Mouse (Mus musculus): ENCODE measurements around the gene Clstn2. TPM values are rescaled to one million over a fixed set of nuclear protein-coding genes. Genes with fewer than 3 reads are reported as not detected.

Clstn2 gene
- polyA plus RNA-seq, 1 experiment, result 0.27 TPM

GRCm38 (mm10) chr9:98030715-98031114, 2.3 kb downstream of the Clstn2 start:
- Histone ChIP-seq H3K36me3 (ENCODE audit: control insufficient read depth, insufficient read depth, low read length) (no peaks in the 10 kb centered on the region), H3K4me1 (ENCODE audit: control insufficient read depth, insufficient read depth, insufficient read length, low read length) (peaks cover 5% of the 10 kb centered on the region), H3K27ac (ENCODE audit: insufficient read depth, low read depth, low read length) (no peak overlapping the region), H3K4me3 (ENCODE audit: low read depth, low read length) (no peak overlapping the region), H3K27me3 (ENCODE audit: control insufficient read depth, insufficient read depth, low read length) (peaks cover 20% of the 10 kb centered on the region)
- 11% methylated on average over 2 of the region's 2 CpGs for WGBS
- TF ChIP-seq POLR2A (IDR thresholded peaks at IDR 0.05; ENCODE audit: low read depth, low read length) (no peak), CTCF (IDR thresholded peaks at IDR 0.05; ENCODE audit: extremely low read depth, insufficient read length, insufficient replicate concordance, low read depth, low read length) (no peak)

DNA sequence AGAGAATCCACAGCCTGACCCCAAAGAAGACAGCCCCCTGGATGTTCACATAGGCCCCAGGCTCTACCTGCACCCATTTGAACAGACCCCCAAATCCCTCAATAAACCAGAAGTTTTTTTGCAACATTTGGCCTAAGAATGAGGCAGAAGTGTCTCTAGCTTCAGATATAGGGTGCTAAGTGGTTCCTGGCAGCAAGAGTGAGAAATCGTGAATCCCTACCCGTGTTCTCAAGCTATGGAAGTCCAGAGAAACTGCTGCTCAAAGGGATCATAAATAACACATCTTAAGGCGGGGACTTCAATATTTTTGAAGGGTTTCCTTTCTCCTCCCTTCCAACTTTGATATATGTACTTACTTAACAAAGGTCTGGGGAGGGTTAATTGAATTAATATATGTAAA, 7.4 kb downstream of the Clstn2 start:
- 71% methylated on average over 3 of the region's 3 CpGs for WGBS
- H3K4me1 ChIP-seq (ENCODE audit: control insufficient read depth, insufficient read depth, insufficient read length, low read length), result no peaks in the 10 kb centered on the region
- H3K4me3 ChIP-seq (ENCODE audit: low read depth, low read length), result no peak overlapping the region
- no peaks in the 10 kb centered on the region for H3K27me3 ChIP-seq (ENCODE audit: control insufficient read depth, insufficient read depth, low read length)
- H3K36me3 ChIP-seq (ENCODE audit: control insufficient read depth, insufficient read depth, low read length), result no peaks in the 10 kb centered on the region
- no peak for TF ChIP-seq CTCF (IDR thresholded peaks at IDR 0.05; ENCODE audit: extremely low read depth, insufficient read length, insufficient replicate concordance, low read depth, low read length)
- TF ChIP-seq POLR2A (IDR thresholded peaks at IDR 0.05; ENCODE audit: low read depth, low read length), result no peak
- no peak overlapping the region for H3K27ac ChIP-seq (ENCODE audit: insufficient read depth, low read depth, low read length)

GRCm38 (mm10) chr9:98023069-98023468, 9.9 kb downstream of the Clstn2 start:
- H3K4me3 ChIP-seq (ENCODE audit: low read depth, low read length), result no peak overlapping the region
- H3K27me3 ChIP-seq (ENCODE audit: control insufficient read depth, insufficient read depth, low read length), result no peaks in the 10 kb centered on the region
- no peaks in the 10 kb centered on the region for H3K36me3 ChIP-seq (ENCODE audit: control insufficient read depth, insufficient read depth, low read length)
- no peaks in the 10 kb centered on the region for H3K4me1 ChIP-seq (ENCODE audit: control insufficient read depth, insufficient read depth, insufficient read length, low read length)
- no peak for TF ChIP-seq POLR2A (IDR thresholded peaks at IDR 0.05; ENCODE audit: low read depth, low read length)
- no peak for TF ChIP-seq CTCF (IDR thresholded peaks at IDR 0.05; ENCODE audit: extremely low read depth, insufficient read length, insufficient replicate concordance, low read depth, low read length)
- 69% methylated on average over 11 of the region's 11 CpGs for WGBS
- no peak overlapping the region for H3K27ac ChIP-seq (ENCODE audit: insufficient read depth, low read depth, low read length)

DNA sequence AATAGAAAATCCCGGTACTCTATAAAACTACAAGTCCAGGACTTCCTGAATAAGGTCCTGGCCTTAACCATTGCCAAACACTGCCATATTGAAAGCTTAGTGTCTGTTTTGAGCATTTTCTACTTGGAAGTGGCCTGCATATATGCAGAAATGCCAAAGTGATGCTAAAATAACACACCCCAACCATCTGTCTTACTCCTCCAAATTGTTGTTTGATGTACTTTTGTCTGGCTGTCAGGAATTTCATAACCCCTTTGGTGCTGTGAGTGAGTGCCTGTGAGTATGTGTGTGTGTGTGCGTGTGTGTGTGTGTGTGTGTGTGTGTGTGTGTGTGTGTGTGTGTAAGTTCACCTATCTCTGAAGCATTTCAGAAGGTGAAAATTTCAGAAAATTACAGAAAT, 13.1 kb downstream of the Clstn2 start:
- TF ChIP-seq CTCF (IDR thresholded peaks at IDR 0.05; ENCODE audit: extremely low read depth, insufficient read length, insufficient replicate concordance, low read depth, low read length), result no peak
- Histone ChIP-seq H3K36me3 (ENCODE audit: control insufficient read depth, insufficient read depth, low read length) (no peaks in the 10 kb centered on the region), H3K4me3 (ENCODE audit: low read depth, low read length) (no peak overlapping the region), H3K4me1 (ENCODE audit: control insufficient read depth, insufficient read depth, insufficient read length, low read length) (no peaks in the 10 kb centered on the region; the same call in 1 of the 2 replicates), H3K27ac (ENCODE audit: insufficient read depth, low read depth, low read length) (no peak overlapping the region), H3K27me3 (ENCODE audit: control insufficient read depth, insufficient read depth, low read length) (no peaks in the 10 kb centered on the region)
- 80% methylated on average over 2 of the region's 2 CpGs for WGBS

- Histone ChIP-seq H3K4me3 (ENCODE audit: low read depth, low read length) (no peak overlapping the region), H3K4me1 (ENCODE audit: control insufficient read depth, insufficient read depth, insufficient read length, low read length) (no peaks in the 10 kb centered on the region; the same call in 1 of the 2 replicates), H3K36me3 (ENCODE audit: control insufficient read depth, insufficient read depth, low read length) (no peaks in the 10 kb centered on the region), H3K27me3 (ENCODE audit: control insufficient read depth, insufficient read depth, low read length) (no peaks in the 10 kb centered on the region), H3K27ac (ENCODE audit: insufficient read depth, low read depth, low read length) (no peak overlapping the region)
- 80% methylated on average over 5 of the region's 5 CpGs for WGBS
- TF ChIP-seq POLR2A (IDR thresholded peaks at IDR 0.05; ENCODE audit: low read depth, low read length) (no peak), CTCF (IDR thresholded peaks at IDR 0.05; ENCODE audit: extremely low read depth, insufficient read length, insufficient replicate concordance, low read depth, low read length) (no peak)
Measured at GRCm38 (mm10) chr9:98018687-98019086, 14.3 kb downstream of the Clstn2 start.

- TF ChIP-seq POLR2A (IDR thresholded peaks at IDR 0.05; ENCODE audit: low read depth, low read length) (no peak), CTCF (IDR thresholded peaks at IDR 0.05; ENCODE audit: extremely low read depth, insufficient read length, insufficient replicate concordance, low read depth, low read length) (no peak)
- 84% methylated on average over 5 of the region's 5 CpGs for WGBS
- no peak overlapping the region for H3K4me3 ChIP-seq (ENCODE audit: low read depth, low read length)
- H3K4me1 ChIP-seq (ENCODE audit: control insufficient read depth, insufficient read depth, insufficient read length, low read length), result no peaks in the 10 kb centered on the region; the same call in 1 of the 2 replicates
- H3K27me3 ChIP-seq (ENCODE audit: control insufficient read depth, insufficient read depth, low read length), result no peaks in the 10 kb centered on the region
- no peaks in the 10 kb centered on the region for H3K36me3 ChIP-seq (ENCODE audit: control insufficient read depth, insufficient read depth, low read length)
- no peak overlapping the region for H3K27ac ChIP-seq (ENCODE audit: insufficient read depth, low read depth, low read length)
Measured at GRCm38 (mm10) chr9:98016576-98016975, 16.4 kb downstream of the Clstn2 start.

- Histone ChIP-seq H3K4me1 (ENCODE audit: control insufficient read depth, insufficient read depth, insufficient read length, low read length) (no peaks in the 10 kb centered on the region), H3K36me3 (ENCODE audit: control insufficient read depth, insufficient read depth, low read length) (no peaks in the 10 kb centered on the region), H3K27me3 (ENCODE audit: control insufficient read depth, insufficient read depth, low read length) (no peaks in the 10 kb centered on the region), H3K27ac (ENCODE audit: insufficient read depth, low read depth, low read length) (no peak overlapping the region), H3K4me3 (ENCODE audit: low read depth, low read length) (no peak overlapping the region)
- 46% methylated on average over 5 of the region's 5 CpGs for WGBS
- TF ChIP-seq POLR2A (IDR thresholded peaks at IDR 0.05; ENCODE audit: low read depth, low read length) (no peak), CTCF (IDR thresholded peaks at IDR 0.05; ENCODE audit: extremely low read depth, insufficient read length, insufficient replicate concordance, low read depth, low read length) (no peak)
Measured at GRCm38 (mm10) chr9:97996349-97996748, 36.6 kb downstream of the Clstn2 start.

GRCm38 (mm10) chr9:97995723-97996122, 37.3 kb downstream of the Clstn2 start:
- TF ChIP-seq POLR2A (IDR thresholded peaks at IDR 0.05; ENCODE audit: low read depth, low read length), result no peak
- TF ChIP-seq CTCF (IDR thresholded peaks at IDR 0.05; ENCODE audit: extremely low read depth, insufficient read length, insufficient replicate concordance, low read depth, low read length), result no peak
- no peaks in the 10 kb centered on the region for H3K27me3 ChIP-seq (ENCODE audit: control insufficient read depth, insufficient read depth, low read length)
- H3K4me3 ChIP-seq (ENCODE audit: low read depth, low read length), result no peak overlapping the region
- 36% methylated on average over 4 of the region's 4 CpGs for WGBS
- no peak overlapping the region for H3K27ac ChIP-seq (ENCODE audit: insufficient read depth, low read depth, low read length)
- H3K36me3 ChIP-seq (ENCODE audit: control insufficient read depth, insufficient read depth, low read length), result no peaks in the 10 kb centered on the region
- H3K4me1 ChIP-seq (ENCODE audit: control insufficient read depth, insufficient read depth, insufficient read length, low read length), result no peaks in the 10 kb centered on the region

Data from small intestine, adult 2 months (tissue).